Mouse (Mus musculus) right cerebral cortex, postnatal 14 days (tissue): ENCODE measurements around the gene Adam15.

Experiments used
- DNase-seq: peaks from one replicate; pipeline ENCODE4 v3.0.0; 2022

Gene Adam15

GRCm38 (mm10) chr3:89348911-89349868, 606 bp downstream of the Adam15 start:
- no peak for DNase-seq

DNA sequence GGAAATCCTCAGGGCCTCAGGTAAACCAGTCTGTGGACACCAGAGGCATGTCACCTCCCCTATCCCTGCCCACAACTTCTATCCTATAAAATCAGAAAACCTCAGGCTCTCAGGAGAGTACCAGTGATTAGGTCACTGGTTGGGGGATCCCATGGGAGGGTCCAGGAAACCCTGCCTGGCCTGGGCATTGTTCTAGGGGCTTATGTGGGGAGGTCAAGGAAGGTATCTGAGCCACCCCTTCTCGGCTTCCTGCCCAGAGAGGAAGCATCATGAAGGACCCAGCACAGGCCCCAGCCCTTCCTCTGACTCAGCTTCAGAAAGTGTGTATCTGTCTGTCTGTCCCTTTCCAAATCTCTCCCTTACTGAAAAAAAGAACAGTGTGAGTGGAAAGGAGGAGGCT, 1.9 kb downstream of the Adam15 start:
- no peak for DNase-seq

DNA sequence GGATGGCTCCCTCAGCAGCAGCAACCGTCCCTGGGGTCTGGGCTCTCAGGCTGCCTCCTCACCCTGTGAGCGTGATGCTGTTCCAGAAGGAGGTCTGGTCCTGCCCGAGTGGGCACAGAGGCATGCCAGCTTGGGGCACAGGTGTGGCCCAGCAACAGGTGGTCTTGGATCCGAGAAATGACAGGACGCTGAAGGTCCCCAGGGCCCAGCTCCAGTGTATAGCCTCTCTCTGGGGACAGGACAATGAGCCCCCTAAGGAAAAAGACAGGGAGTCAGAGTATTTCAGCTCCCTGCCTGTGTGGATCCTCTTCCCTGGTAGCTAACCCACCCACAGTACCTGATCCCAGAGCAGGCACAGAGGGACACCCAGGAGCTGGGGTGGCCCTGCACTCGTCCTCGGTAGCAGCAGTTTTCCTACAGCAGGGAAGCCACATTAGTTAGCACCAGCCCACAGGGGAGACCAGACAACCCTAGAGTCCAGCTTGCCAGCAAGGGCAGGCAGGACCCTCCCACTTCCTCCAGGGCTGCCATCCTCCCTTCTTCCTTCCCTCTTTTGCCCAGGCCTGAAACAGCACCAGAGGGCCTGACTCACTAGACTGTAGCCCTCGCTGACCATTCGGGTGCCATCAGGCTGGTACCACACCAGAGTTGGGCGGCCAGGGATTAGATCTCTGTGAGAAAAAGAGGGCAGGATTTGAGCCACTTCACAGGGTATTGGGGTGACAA, 2.8 kb downstream of the Adam15 start:
- no peak for DNase-seq

DNA sequence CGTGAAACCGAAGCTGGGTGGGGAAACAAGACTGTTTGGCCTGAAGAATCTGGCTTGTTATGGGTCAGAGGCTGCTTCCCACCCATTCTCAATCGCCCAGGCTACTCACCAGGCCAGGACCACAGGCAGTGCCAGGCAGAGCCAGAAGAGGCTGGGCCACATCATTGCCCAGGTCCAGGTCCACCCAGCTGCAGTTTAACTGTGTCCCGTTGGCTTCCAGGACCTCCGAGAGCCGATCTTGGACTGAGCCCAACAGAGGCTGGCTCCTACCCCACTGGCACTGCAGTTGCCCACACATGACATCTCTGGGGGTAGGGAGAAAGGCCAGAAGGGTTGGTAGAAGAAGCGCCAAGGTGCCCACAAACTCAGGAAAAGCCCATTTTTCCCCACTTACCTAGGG, 6.5 kb downstream of the Adam15 start:
- no peak for DNase-seq

- DNase-seq: no peak
Observed at GRCm38 (mm10) chr3:89341794-89342193, 8.0 kb downstream of the Adam15 start.

DNA sequence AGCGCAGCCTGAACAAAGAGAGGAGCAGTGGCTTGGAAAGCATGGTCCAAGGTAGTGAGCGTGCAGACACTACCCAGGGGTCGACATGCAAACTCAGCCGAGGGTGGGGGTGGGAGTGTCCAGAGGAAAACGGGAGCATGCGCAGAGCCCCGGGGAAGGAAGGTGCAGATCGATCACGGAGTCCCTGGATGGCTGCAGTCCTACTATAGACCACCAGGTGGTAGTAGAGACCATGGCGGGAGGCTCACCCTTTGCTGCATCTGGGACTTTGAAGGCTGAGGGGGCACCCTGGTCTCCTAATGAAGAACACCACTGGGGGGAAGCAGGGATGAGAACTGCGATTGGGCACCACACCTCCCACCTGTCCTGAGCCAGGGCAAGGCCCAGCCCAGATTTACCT, 9.3 kb downstream of the Adam15 start:
- peak; percentile 80 for DNase-seq

GRCm38 (mm10) chr3:89339416-89339815, 10.4 kb downstream of the Adam15 start:
- DNase-seq: peak; percentile 66

GRCm38 (mm10) chr3:89337721-89338578, 11.8 kb downstream of the Adam15 start, which contains the start of gene Efna4:
TSS of gene Efna4 (minus strand) at chr3:89338028.
- no peak for DNase-seq

DNA sequence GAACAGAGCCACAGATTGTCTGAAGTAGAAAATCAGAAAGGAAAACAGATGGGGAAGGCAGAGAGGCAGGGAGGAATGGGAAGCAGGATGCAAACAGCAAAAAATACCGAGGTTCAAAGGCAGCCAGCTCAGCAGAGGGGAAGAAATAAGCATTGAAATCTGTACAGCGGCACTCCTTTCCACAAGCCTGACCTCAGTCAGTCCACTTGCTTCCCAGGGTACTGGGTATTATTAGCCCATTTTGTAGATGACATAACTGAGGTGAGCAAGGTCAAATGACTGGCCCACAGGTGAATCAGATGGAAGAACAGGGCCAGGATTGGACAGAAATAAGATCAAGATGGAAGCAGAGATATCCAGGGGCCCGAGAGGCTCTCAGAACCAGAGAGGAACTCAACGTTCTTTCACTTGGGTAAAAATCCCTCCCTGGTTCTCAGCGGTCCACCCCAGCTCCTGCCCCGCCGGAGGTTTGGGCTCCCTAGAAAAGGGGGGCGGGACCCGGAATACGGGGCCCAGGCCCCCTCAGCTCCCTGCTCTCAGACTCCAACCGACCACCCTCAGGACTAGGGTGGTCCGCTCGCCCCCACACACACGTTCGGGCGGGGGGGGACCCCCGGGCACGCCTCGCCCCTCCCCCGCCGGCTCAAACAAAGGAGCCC, 12.6 kb downstream of the Adam15 start:
- DNase-seq: no peak

DNA sequence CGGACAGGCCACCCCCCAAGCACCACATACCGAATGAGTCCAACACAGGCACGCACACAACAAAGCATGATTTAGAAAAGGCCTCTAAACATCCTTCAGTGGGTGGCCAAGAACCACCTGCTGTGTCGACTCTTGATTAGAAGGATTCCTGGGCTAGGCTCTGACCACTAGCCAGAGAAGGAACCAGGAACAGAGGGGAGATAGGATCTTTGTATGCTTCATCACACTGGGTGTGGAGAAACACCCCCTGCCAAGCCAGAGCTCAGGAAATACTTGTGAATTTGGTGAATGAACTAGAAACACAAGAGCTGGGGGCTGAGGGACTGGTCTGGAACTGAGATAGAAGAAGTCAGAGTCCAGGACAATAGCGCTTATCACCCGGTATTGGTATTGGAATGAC, 13.3 kb downstream of the Adam15 start:
- no peak for DNase-seq

DNA sequence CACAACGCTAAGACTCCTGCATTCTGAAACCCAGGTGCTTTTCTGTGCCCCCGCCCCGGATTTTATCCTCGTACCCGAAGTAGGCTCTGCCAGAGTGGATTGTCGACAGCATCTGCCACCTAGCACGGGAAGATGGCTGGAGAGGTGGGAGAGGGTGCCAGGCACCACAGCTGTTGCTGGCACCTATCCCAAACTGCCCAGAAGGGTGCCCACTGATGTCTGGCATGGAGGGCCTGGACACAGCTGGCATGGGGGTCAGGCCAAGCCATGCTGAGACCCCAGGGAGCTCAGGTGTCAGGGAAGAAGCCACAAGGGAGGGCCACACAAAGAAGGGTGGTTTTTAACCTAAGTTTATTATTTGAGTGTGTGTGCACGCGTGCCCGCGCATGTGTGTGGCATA, 16.7 kb downstream of the Adam15 start:
- DNase-seq: no peak

- no peak for DNase-seq
Observed at GRCm38 (mm10) chr3:89332476-89332875, 17.3 kb downstream of the Adam15 start.

DNA sequence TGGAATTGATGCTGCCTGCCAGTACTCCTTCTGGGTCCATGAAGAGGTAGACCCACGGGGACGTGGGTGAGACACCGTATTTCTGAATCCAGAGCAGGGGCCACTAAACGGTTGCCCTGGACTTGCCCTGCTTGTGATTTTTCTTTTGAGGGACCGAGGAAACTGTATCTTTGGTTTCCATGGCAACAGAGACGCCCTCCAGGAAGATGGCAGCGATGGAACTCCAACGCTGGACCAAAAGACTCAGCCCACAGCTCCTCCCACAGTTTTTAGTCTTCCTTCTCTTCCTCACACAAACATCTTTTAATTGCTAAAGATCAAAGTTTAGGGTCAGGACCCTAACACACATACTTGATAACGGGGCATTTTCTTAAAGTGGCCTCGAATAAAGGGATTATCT, 17.8 kb downstream of the Adam15 start:
- DNase-seq: no peak

DNA sequence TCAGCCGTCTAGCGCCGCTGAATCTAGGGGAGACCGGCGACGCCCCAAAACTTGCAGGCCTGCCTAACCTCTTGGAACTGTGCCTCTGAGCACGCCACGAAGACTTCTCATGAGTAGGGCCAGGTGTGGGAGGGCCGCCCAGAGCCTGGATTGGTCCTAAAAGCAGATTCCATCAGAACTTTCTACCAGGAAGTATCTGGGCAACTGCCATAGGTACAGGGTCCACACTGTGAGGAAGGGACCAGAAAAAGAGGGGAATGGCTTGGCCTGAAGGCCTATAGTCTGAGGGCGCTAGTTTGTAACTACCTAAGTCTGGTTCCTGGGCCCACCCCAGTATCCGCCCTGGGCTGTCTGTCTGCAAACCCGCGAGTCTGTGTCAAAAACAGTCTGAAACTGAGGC, 18.2 kb downstream of the Adam15 start:
- no peak for DNase-seq

DNA sequence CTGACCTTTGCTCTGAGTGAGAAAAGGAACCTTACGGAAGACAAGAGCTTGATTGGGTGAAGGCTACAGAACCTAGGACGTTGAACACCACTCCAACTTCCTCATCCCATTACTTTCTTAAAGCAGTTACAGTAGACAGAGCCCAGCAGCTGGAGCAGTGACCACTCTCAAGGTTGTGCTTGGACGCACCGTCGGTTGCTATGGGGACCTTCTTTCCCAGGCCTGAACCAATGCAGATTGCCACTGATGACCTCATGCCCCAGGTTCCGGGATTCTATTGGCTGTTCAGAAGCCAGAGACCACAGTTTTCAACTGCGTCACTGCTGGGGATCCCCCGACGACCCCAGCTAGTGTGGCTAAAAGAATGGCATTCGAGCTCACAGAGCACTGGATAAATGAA, 18.8 kb downstream of the Adam15 start:
- DNase-seq: no peak

DNA sequence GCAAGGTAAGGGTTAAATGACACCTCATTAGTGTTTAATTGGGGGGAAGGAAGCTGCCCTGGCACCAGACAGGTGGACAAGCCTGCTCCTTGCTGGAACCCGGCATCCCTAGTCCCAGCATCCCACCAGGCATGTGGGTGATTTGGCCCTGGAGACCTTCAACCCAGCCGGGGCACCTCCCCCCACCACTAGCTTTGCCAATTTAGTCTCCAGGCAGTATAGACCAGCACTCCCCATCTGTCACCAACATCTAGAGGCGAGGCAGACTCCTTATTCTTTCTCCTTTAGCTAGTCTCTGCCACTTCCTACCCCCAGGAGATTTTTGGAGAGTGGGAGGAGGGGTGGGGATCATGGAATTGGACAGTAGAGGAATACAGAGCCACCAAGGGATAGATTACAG, 19.4 kb downstream of the Adam15 start:
- DNase-seq: no peak

- DNase-seq: no peak
Observed at GRCm38 (mm10) chr3:89328623-89329022, 21.2 kb downstream of the Adam15 start.

- no peak for DNase-seq
Observed at GRCm38 (mm10) chr3:89327371-89327870, 22.4 kb downstream of the Adam15 start.

GRCm38 (mm10) chr3:89325882-89326281, 23.9 kb downstream of the Adam15 start:
- no peak for DNase-seq

GRCm38 (mm10) chr3:89322514-89323165, 27.2 kb downstream of the Adam15 start, which contains the start of gene Efna3:
TSS of gene Efna3 (minus strand) at chr3:89322965.
- peak; percentile 85 for DNase-seq

DNA sequence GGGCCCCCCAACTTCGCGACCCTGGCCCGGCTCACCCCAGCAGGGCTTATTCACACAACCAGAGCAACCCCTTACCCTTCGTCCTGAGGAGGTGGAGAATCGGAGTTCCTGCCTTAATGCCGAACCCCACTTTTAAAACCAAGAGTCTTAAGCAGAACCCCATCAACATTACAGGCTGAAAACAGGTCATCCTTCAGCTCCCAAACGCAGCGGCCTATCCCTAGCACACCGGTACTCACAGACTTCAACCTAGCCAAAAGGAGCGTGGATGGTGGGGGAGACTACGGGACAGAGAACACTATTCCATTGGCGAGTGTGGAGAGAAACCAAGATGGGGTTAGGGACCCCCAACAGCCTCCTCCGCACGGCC, 27.7 kb downstream of the Adam15 start:
- DNase-seq: no peak
